Mouse (Mus musculus): ENCODE data around the gene Crtc2.

DNA sequence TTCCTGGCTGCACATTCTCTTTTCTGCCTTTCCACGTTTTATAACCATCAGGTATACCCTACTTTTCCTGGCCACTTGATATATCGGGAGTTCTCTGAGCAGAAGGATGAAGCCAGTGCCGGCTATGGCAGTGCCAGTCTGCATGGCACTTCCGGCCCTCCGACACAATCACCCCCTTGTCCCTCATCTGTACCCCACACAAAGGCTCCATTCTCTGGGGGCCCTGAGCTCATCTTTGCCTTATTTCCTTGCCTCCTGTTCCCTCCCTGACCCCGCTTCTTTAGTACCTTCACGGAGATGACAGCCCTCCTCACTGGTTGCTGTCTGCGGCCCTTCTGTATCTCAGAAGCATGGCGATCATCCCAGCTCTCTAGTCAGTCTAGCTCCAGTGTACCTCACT is 26.7 kb downstream of the Crtc2 start:
- TF ChIP-seq POLR2A (IDR thresholded peaks at IDR 0.05; ENCODE audit: control insufficient read depth, low read depth, low read length) (no peak), CTCF (IDR thresholded peaks at IDR 0.05; ENCODE audit: control insufficient read depth, insufficient read depth, insufficient replicate concordance, low read depth, low read length) (no peak)

Data from testis, adult 2 months (tissue).